Mouse (Mus musculus) gastrocnemius, postnatal 14 days (tissue): ENCODE measurements at regions not wholly inside any gene's neighbourhood (a gene's known extent, or its start where the extent isn't known, plus 50 kb on each side); places are given as distances from the start of the nearest gene placed in this dataset.
"Not testable (repeated sequence)": the region's sequence is repeated elsewhere in the genome, so short reads cannot be mapped to it uniquely, and the experiment has no call there.

Experiments used
- DNase-seq: peaks from one replicate; pipeline ENCODE4 v3.0.0; 2021; ENCODE audit warnings: mixed read lengths
- intact Hi-C: fragments of 180-260 bp; cut with DNase I; formaldehyde crosslinking; loops from one replicate; pipeline ENCODE4 v1.15.1; 2025; ENCODE audit warnings: low total_unique reads

- intact Hi-C loops, result no loop called here
- no peak for DNase-seq
These were observed 578.3 kb upstream of the Ccdc54 start for GRCm38 (mm10) chr16:51169294-51169693.

- no peak for DNase-seq
- intact Hi-C loops, result no loop called here
These were observed 569.8 kb upstream of the Ccdc54 start for GRCm38 (mm10) chr16:51160768-51161167.

GRCm38 (mm10) chr16:51138575-51138974, 547.6 kb upstream of the Ccdc54 start:
- intact Hi-C loops, result no loop called here

GRCm38 (mm10) chr16:51119835-51120234, 528.9 kb upstream of the Ccdc54 start:
- intact Hi-C loops, result loop anchor here (10.0 kb wide), 1 partner anchor 255 kb away; no protein-coding TSS in a partner anchor
- DNase-seq, result no peak

More at GRCm38 (mm10) chr16:51138575-51138974, 547.6 kb upstream of the Ccdc54 start:
- no peak for DNase-seq

- intact Hi-C loops, result loop anchor here (10.0 kb wide), 1 partner anchor 256 kb away; no protein-coding TSS in a partner anchor
- DNase-seq, result no peak
These were observed 527.4 kb upstream of the Ccdc54 start for GRCm38 (mm10) chr16:51118365-51118764.

- no peak for DNase-seq
- intact Hi-C loops, result loop anchor here (10.0 kb wide), 1 partner anchor 257 kb away; no protein-coding TSS in a partner anchor
These were observed 526.9 kb upstream of the Ccdc54 start for GRCm38 (mm10) chr16:51117836-51118235.

- DNase-seq, result no peak
- intact Hi-C loops, result loop anchor here (10.0 kb wide), 1 partner anchor 265 kb away; no protein-coding TSS in a partner anchor
These were observed 518.9 kb upstream of the Ccdc54 start for GRCm38 (mm10) chr16:51109864-51110263.

- DNase-seq, result no peak
- intact Hi-C loops, result no loop called here
These were observed 516.5 kb upstream of the Ccdc54 start for GRCm38 (mm10) chr16:51107421-51107820.

GRCm38 (mm10) chr16:51086556-51086955, 495.6 kb upstream of the Ccdc54 start:
- no peak for DNase-seq
- intact Hi-C loops, result no loop called here

- intact Hi-C loops, result no loop called here
- DNase-seq, result no peak
These were observed 489.2 kb upstream of the Ccdc54 start for GRCm38 (mm10) chr16:51080146-51080545.

- DNase-seq, result no peak
- intact Hi-C loops, result no loop called here
These were observed 457.7 kb upstream of the Ccdc54 start for GRCm38 (mm10) chr16:51048650-51049049.

- DNase-seq, result no peak
- intact Hi-C loops, result no loop called here
These were observed 457.2 kb upstream of the Ccdc54 start for GRCm38 (mm10) chr16:51048169-51048568.

GRCm38 (mm10) chr16:51041311-51041710, 450.4 kb upstream of the Ccdc54 start:
- intact Hi-C loops, result no loop called here

GRCm38 (mm10) chr16:51002876-51003275, 411.9 kb upstream of the Ccdc54 start:
- intact Hi-C loops, result no loop called here
- no peak for DNase-seq

More at GRCm38 (mm10) chr16:51041311-51041710, 450.4 kb upstream of the Ccdc54 start:
- no peak for DNase-seq

- intact Hi-C loops, result no loop called here
- no peak for DNase-seq
These were observed 373.4 kb upstream of the Ccdc54 start for GRCm38 (mm10) chr16:50964395-50964794.

- intact Hi-C loops, result no loop called here
- no peak for DNase-seq
These were observed 353.1 kb upstream of the Ccdc54 start for GRCm38 (mm10) chr16:50944091-50944490.

GRCm38 (mm10) chr16:50943581-50943980, 352.6 kb upstream of the Ccdc54 start:
- DNase-seq, intact Hi-C loops: not testable (repeated sequence)

- intact Hi-C loops, result no loop called here
- DNase-seq, result no peak
These were observed 351.3 kb upstream of the Ccdc54 start for GRCm38 (mm10) chr16:50942291-50942690.

GRCm38 (mm10) chr16:50939316-50939715, 348.4 kb upstream of the Ccdc54 start:
- intact Hi-C loops, result no loop called here
- DNase-seq, result no peak

- intact Hi-C loops, result no loop called here
These were observed 316.8 kb upstream of the Ccdc54 start for GRCm38 (mm10) chr16:50907732-50908131.

GRCm38 (mm10) chr16:50899151-50899550, 308.2 kb upstream of the Ccdc54 start:
- intact Hi-C loops, result no loop called here
- no peak for DNase-seq

More at GRCm38 (mm10) chr16:50907732-50908131, 316.8 kb upstream of the Ccdc54 start:
- DNase-seq, result no peak

- DNase-seq, result no peak
- intact Hi-C loops, result no loop called here
These were observed 287.0 kb upstream of the Ccdc54 start for GRCm38 (mm10) chr16:50877926-50878325.
